Mouse (Mus musculus) G1E (cell line): ENCODE results near the gene Cox5b. TPM values are rescaled to one million over a fixed set of nuclear protein-coding genes. Genes with fewer than 3 reads are reported as not detected.

Source experiments
- ATAC-seq: 2 replicates; pipeline ENCODE4 v1.8.0; 2016; ENCODE audit warnings: mild to moderate bottlenecking; ENCODE audit not compliant: insufficient number of reproducible peaks, poor library complexity, low FRiP score, severe bottlenecking; ENCODE audit errors: extremely low read depth
- DNase-seq: peaks from one replicate; pipeline ENCODE4 v3.0.0; 2012; ENCODE audit warnings: low spot score
- H3K27me3 ChIP-seq: 2 replicates; pipeline ENCODE4 v1.6.1; 2012; ENCODE audit warnings: mild to moderate bottlenecking, low read length, inconsistent platforms; ENCODE audit not compliant: insufficient read depth
- H3K36me3 ChIP-seq: replicated peaks from 2 replicates; pipeline ENCODE3; 2012; ENCODE audit warnings: mild to moderate bottlenecking, inconsistent platforms
- H3K4me1 ChIP-seq: 2 replicates; pipeline ENCODE4 v1.6.1; 2012; ENCODE audit warnings: low read depth, low read length, inconsistent platforms, mixed read lengths; ENCODE audit not compliant: insufficient read depth
- H3K4me3 ChIP-seq: 2 replicates; pipeline ENCODE4 v1.5.1; 2012; ENCODE audit warnings: low read depth, mild to moderate bottlenecking, inconsistent platforms, low read length, moderate library complexity, mixed read lengths
- H3K9me3 ChIP-seq: replicated peaks from 2 replicates; pipeline ENCODE4 v1.6.1; 2012; ENCODE audit warnings: inconsistent platforms
- CTCF ChIP-seq: IDR thresholded peaks from 2 replicates; pipeline ENCODE4 v1.5.1; 2012; ENCODE audit warnings: low read depth, low read length, inconsistent platforms, mixed read lengths
- GATA1 ChIP-seq: IDR thresholded peaks from 2 replicates; pipeline ENCODE4 v1.6.1; 2012; ENCODE audit warnings: borderline replicate concordance, low read length, inconsistent platforms, mixed read lengths
- GATA2 ChIP-seq: IDR thresholded peaks from 2 replicates; pipeline ENCODE4 v1.6.1; 2012; ENCODE audit warnings: low read depth, low read length, inconsistent platforms, borderline replicate concordance
- POLR2AphosphoS5 ChIP-seq: IDR thresholded peaks from 2 replicates; pipeline ENCODE4 v1.6.1; 2012; ENCODE audit warnings: low read depth, low read length, inconsistent platforms; ENCODE audit not compliant: insufficient replicate concordance
- TAL1 ChIP-seq: conservative IDR thresholded peaks from 2 replicates; pipeline ENCODE4 v1.6.1; 2012; ENCODE audit warnings: low read depth, low read length, inconsistent platforms, mixed read lengths
- polyA plus RNA-seq: library from polyadenylated mRNA; stranded (reverse); fragments of >175 nt; gene quantifications from 2 replicates; pipeline ENCODE4 v1.2.3, GENCODE M21; 2012
- total RNA-seq, 2 experiments: library from RNA; stranded (forward) in 1 of 2; stranded (reverse) in 1 of 2; fragments of 200-1000 nt in 1 of 2; fragments of >200 nt in 1 of 2; fragmentation: Nextera tagmentation in 1 of 2; gene quantifications; 2 replicates each; pipeline ENCODE4 v1.2.3; 2014 to 2017

Cox5b gene
- total and polyA plus RNA-seq, 3 experiments = 316 to 1,994 (median 516) TPM

DNA sequence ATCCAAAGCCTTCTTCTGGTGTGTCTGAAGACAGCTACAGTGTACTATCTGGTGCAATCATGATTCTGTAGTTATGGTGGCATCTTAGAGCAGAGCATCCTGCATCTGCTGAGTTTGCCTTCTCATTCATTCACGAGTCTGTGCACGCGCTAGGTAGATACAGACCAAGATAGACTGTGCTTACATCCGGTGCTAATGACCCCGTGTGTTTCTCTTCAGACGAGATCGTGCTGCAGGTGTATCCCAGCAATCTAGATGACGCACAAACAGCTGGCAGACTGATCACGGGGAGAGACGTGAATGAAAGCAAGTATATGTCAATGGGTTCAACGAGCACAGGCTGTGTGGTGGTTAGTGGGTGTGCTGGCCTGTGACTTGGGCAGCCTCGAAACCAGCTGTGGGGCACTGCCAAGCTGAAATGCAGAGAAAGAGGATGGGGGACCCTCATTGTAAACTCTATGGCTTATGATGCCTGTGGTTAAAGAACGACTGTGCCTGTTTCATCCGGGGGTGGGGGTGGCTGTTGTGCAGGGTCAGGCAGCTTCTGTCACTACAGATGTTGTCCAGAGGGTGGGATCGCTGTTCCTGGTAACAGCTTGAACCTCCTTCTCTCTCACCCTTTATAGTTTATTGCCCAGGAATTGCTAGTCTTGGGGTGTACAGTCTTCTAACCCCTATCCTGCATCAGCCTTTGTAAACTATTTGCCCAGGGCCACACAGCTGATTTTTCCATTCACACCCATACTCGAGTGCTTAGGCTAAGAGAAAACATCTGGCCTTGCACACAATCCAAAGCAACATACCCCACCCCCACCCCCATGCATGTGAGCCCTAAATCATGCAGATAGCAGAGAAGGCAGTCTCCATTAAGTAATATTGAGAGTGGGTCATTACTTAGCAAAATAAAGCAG is 32.2 kb downstream of the Cox5b start:
- Histone ChIP-seq H3K4me3 (no peak overlapping the region), H3K36me3 (no peaks in the 10 kb centered on the region), H3K4me1 (no peaks in the 10 kb centered on the region), H3K9me3 (no peaks in the 10 kb centered on the region; the same call in 1 of the 2 replicates), H3K27me3 (peaks cover 21% of the 10 kb centered on the region)
- DNase-seq = no peak
- TF ChIP-seq POLR2AphosphoS5 (no peak), TAL1 (no peak), CTCF (no peak), GATA2 (no peak), GATA1 (no peak)
- no peak for ATAC-seq

DNA sequence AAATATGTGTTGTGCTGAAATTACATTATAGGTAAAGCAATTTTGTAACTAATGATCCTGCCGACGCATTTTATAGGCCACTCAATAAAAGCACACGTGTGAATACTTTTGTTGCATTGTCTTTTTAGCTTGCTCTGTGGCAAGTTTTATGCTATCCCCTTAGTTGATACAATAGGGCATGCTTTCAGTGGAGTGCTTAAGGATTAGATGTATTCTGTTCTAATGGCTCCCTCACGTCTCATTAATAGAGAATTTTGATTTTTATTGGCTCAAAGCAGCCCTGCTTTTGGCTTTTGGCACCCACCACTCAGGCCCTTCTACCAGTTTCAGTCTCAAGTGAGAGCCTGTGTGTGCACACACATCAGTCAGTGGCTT is 32.8 kb downstream of the Cox5b start:
- DNase-seq = no peak
- Histone ChIP-seq H3K4me3 (no peak overlapping the region), H3K36me3 (no peaks in the 10 kb centered on the region), H3K4me1 (no peaks in the 10 kb centered on the region), H3K27me3 (peaks cover 16% of the 10 kb centered on the region), H3K9me3 (no peaks in the 10 kb centered on the region; the same call in 1 of the 2 replicates)
- no peak for ATAC-seq
- TF ChIP-seq GATA2 (no peak), POLR2AphosphoS5 (no peak), TAL1 (no peak), GATA1 (no peak), CTCF (no peak)

DNA sequence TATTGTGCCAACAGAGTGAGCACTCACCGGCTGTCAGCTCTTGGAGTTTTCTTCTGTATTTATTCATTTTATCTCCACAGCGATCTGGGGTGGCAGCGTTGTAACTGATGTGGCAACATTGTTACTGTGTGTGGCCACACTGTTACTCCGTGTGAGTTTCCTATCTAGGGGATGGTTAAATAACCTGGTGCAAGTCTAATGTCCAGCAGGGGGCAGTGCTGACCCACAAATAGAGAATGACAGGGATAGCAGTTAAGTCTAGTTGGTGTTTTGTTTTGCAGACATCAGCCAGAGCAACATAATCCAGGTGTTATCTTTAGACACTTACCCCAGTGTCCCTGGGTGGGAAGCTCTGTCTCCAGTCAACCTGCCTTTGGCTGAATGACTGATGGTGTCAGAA is 46.1 kb downstream of the Cox5b start:
- no peaks in the 10 kb centered on the region for H3K9me3 ChIP-seq
- H3K4me3 ChIP-seq = no peak overlapping the region
- no peak for TF ChIP-seq POLR2AphosphoS5
- TF ChIP-seq CTCF = peak; percentile 83
- TF ChIP-seq TAL1 = no peak
- ATAC-seq = no peak; the same call in 1 of the 2 replicates
- peaks cover 5% of the 10 kb centered on the region; the same call in 1 of the 2 replicates for H3K27me3 ChIP-seq
- no peaks in the 10 kb centered on the region for H3K4me1 ChIP-seq
- peak; percentile 43 for DNase-seq
- H3K36me3 ChIP-seq = no peaks in the 10 kb centered on the region

DNA sequence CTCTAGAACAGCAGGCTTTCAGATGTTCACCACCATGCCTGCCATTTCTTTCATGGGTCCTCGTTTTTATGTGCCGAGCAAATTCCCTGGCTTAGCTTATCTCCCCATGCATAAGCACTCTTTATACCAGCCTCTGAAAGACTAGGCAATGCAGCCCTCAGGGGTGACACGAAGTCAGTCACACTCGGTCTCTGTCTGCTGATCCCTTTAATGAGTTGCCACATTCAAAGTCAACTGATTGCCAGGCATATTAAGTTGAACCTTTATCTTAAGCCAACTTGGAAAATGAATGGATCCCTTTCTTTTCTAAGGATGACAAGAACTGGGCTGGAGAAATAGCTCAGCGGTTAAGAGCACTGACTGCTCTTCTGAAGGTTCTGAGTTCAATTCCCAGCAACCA is 48.0 kb downstream of the Cox5b start:
- H3K4me1 ChIP-seq = peaks cover 2% of the 10 kb centered on the region; the same call in 1 of the 2 replicates
- ATAC-seq (no peak), DNase-seq (no peak)
- TF ChIP-seq GATA1 = no peak
- no peak for TF ChIP-seq TAL1
- no peak for TF ChIP-seq GATA2
- no peak overlapping the region for H3K4me3 ChIP-seq
- H3K27me3 ChIP-seq = peaks cover 9% of the 10 kb centered on the region; the same call in 1 of the 2 replicates
- H3K36me3 ChIP-seq = no peaks in the 10 kb centered on the region
- no peaks in the 10 kb centered on the region for H3K9me3 ChIP-seq

DNA sequence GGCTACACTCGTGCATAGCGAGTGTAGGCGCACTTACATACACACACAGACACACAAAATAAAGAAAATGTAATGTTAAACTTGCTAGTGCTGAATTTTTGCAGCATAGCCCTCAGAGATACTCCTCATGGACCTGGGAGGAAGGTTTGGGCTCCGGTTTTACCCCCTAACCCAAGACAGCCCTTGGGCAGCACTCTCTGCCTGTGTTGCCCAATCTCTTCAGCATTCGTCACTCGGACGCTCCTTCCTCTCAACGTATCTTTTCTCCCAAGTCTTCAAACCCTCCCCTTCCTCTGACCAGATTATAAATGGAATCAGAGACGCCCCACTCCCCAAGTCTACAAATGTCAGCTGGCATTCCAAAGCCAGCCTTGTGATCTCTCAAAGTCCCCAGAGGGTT is 51.8 kb downstream of the Cox5b start:
- no peaks in the 10 kb centered on the region for H3K9me3 ChIP-seq
- ATAC-seq = no peak
- H3K36me3 ChIP-seq = no peaks in the 10 kb centered on the region
- H3K4me1 ChIP-seq = peaks cover 8% of the 10 kb centered on the region; the same call in 1 of the 2 replicates
- DNase-seq = no peak
- H3K27me3 ChIP-seq = peaks cover 13% of the 10 kb centered on the region
- TF ChIP-seq POLR2AphosphoS5 = no peak
- TF ChIP-seq GATA2 = no peak
- TF ChIP-seq GATA1 = no peak
- TF ChIP-seq TAL1 = no peak
- TF ChIP-seq CTCF = no peak
- H3K4me3 ChIP-seq = no peak overlapping the region

Other genes with a start within 250 kb of the Cox5b start
- 41.5 and 50.6 TPM in 2 replicates for gene Lman2l, start 246.2 kb upstream of the Cox5b start, total RNA-seq (2014; fragmentation: Nextera tagmentation)
- gene Lman2l, start 246.2 kb upstream of the Cox5b start, total RNA-seq (2017) = 6.0 and 6.5 TPM in 2 replicates
- 12.4 and 13.3 TPM in 2 replicates for gene Lman2l, start 246.2 kb upstream of the Cox5b start, polyA plus RNA-seq
- gene Cnnm4, start 219.8 kb upstream of the Cox5b start, total RNA-seq (2014; fragmentation: Nextera tagmentation) = 6.7 and 8.6 TPM in 2 replicates
- gene Cnnm4, start 219.8 kb upstream of the Cox5b start, total RNA-seq (2017) = 3.9 and 4.5 TPM in 2 replicates
- 2.4 and 3.1 TPM in 2 replicates for gene Cnnm4, start 219.8 kb upstream of the Cox5b start, polyA plus RNA-seq
- 22.2 and 28.2 TPM in 2 replicates for gene Cnnm3, start 179.6 kb upstream of the Cox5b start, total RNA-seq (2014; fragmentation: Nextera tagmentation)
- gene Cnnm3, start 179.6 kb upstream of the Cox5b start, total RNA-seq (2017) = 7.5 and 8.8 TPM in 2 replicates
- 31.1 and 39.0 TPM in 2 replicates for gene Cnnm3, start 179.6 kb upstream of the Cox5b start, polyA plus RNA-seq
- 12.0 and 14.2 TPM in 2 replicates for gene Ankrd23, start 154.6 kb upstream of the Cox5b start, total RNA-seq (2014; fragmentation: Nextera tagmentation)
- gene Ankrd23, start 154.6 kb upstream of the Cox5b start, total RNA-seq (2017) = 14.8 and 16.6 TPM in 2 replicates
- gene Ankrd23, start 154.6 kb upstream of the Cox5b start, polyA plus RNA-seq = 9.1 and 10.9 TPM in 2 replicates
- not detected in 2 replicates for gene Gm42417, start 152.0 kb upstream of the Cox5b start, total RNA-seq (2014; fragmentation: Nextera tagmentation)
- gene Gm42417, start 152.0 kb upstream of the Cox5b start, total RNA-seq (2017) = not detected in 2 replicates
- gene Gm42417, start 152.0 kb upstream of the Cox5b start, polyA plus RNA-seq = 0.15 and 0.25 TPM in 2 replicates
- gene Ankrd39, start 144.0 kb upstream of the Cox5b start, total RNA-seq (2014; fragmentation: Nextera tagmentation) = 9.9 and 15.7 TPM in 2 replicates
- gene Ankrd39, start 144.0 kb upstream of the Cox5b start, total RNA-seq (2017) = 11.9 and 12.3 TPM in 2 replicates
- gene Ankrd39, start 144.0 kb upstream of the Cox5b start, polyA plus RNA-seq = 15.7 and 17.3 TPM in 2 replicates
- gene Sema4c, start 133.1 kb upstream of the Cox5b start, total RNA-seq (2014; fragmentation: Nextera tagmentation) = not detected in 2 replicates
- gene Sema4c, start 133.1 kb upstream of the Cox5b start, total RNA-seq (2017) = 0.17 and 0.87 TPM in 2 replicates
- gene Sema4c, start 133.1 kb upstream of the Cox5b start, polyA plus RNA-seq = not detected in 2 replicates
- gene Fam178b, start 8.3 kb upstream of the Cox5b start, total RNA-seq (2014; fragmentation: Nextera tagmentation) = not detected in 2 replicates
- gene Fam178b, start 8.3 kb upstream of the Cox5b start, total RNA-seq (2017) = 0.12 TPM in 1 of 2 replicates, not detected in the other
- gene Fam178b, start 8.3 kb upstream of the Cox5b start, polyA plus RNA-seq = not detected in 2 replicates
- gene 4933424G06Rik, start 18.7 kb downstream of the Cox5b start, total RNA-seq (2014; fragmentation: Nextera tagmentation) = 0.75 TPM in 1 of 2 replicates, not detected in the other
- 0.17 and 0.38 TPM in 2 replicates for gene 4933424G06Rik, start 18.7 kb downstream of the Cox5b start, total RNA-seq (2017)
- not detected in 2 replicates for gene 4933424G06Rik, start 18.7 kb downstream of the Cox5b start, polyA plus RNA-seq
- 50.8 and 54.1 TPM in 2 replicates for gene Actr1b, start 23.0 kb downstream of the Cox5b start, total RNA-seq (2014; fragmentation: Nextera tagmentation)
- 87.4 and 94.2 TPM in 2 replicates for gene Actr1b, start 23.0 kb downstream of the Cox5b start, total RNA-seq (2017)
- gene Actr1b, start 23.0 kb downstream of the Cox5b start, polyA plus RNA-seq = 66.2 and 68.0 TPM in 2 replicates
- not detected in 2 replicates for gene Zap70, start 70.3 kb downstream of the Cox5b start, total RNA-seq (2014; fragmentation: Nextera tagmentation)
- gene Zap70, start 70.3 kb downstream of the Cox5b start, total RNA-seq (2017) = not detected in 2 replicates
- 0.08 TPM in 1 of 2 replicates, not detected in the other for gene Zap70, start 70.3 kb downstream of the Cox5b start, polyA plus RNA-seq